Mouse (Mus musculus) olfactory bulb, adult 2 months (tissue): ENCODE data around the gene Tmem108.

ENCODE experiments used
- CTCF ChIP-seq: fragments of 200-500 bp; IDR thresholded peaks from 2 replicates; pipeline ENCODE4 v1.5.1; 2012; ENCODE audit warnings: low read depth, mild to moderate bottlenecking, low read length, moderate library complexity; ENCODE audit not compliant: insufficient read depth
- POLR2A ChIP-seq: fragments of 200-500 bp; IDR thresholded peaks from 2 replicates; pipeline ENCODE4 v1.6.1; 2012; ENCODE audit warnings: mild to moderate bottlenecking, low read depth, low read length, moderate library complexity; ENCODE audit not compliant: insufficient read depth

GRCm38 (mm10) chr9:103525041-103525537, 236.5 kb downstream of the Tmem108 start:
- no peak for TF ChIP-seq CTCF
- no peak for TF ChIP-seq POLR2A
